Mouse (Mus musculus): ENCODE measurements around the gene Dnah6. TPM values are rescaled to one million over a fixed set of nuclear protein-coding genes. Genes with fewer than 3 reads are reported as not detected.

Dnah6 gene
- polyA plus RNA-seq, 1 experiment: 0.04 TPM

DNA sequence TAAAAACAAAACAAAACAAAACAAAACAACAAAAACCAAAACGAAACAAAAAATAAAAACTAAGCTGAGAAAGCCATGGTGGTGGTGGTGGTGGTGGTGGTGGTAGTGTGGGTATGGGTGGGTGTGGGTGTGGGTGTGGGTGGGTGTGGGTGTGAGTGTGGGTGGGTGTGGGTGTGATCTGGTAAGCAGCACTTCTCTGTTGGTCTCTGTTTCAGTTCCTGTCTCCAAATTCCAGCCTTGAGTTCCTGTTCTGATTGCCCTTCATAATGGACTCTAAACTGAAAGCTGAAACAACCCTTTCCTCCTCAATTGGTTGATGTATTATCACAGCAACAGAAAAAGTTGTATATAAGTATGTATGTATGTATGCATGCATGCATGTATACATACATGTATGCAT lies 222.6 kb downstream of the Dnah6 start:
- no peak for TF ChIP-seq CTCF (IDR thresholded peaks at IDR 0.05; ENCODE audit: extremely low read depth, insufficient read length, insufficient replicate concordance, low read depth, low read length)
- no peak for TF ChIP-seq POLR2A (IDR thresholded peaks at IDR 0.05; ENCODE audit: low read depth, low read length)
- Histone ChIP-seq H3K4me3 (ENCODE audit: low read depth, low read length) (no peak overlapping the region), H3K27ac (ENCODE audit: insufficient read depth, low read depth, low read length) (no peak overlapping the region), H3K36me3 (ENCODE audit: control insufficient read depth, insufficient read depth, low read length) (no peaks in the 10 kb centered on the region), H3K4me1 (ENCODE audit: control insufficient read depth, insufficient read depth, insufficient read length, low read length) (peaks cover 4% of the 10 kb centered on the region; the same call in 1 of the 2 replicates), H3K27me3 (ENCODE audit: control insufficient read depth, insufficient read depth, low read length) (no peaks in the 10 kb centered on the region)
- WGBS: 71% methylated on average over 1 of the region's 1 CpGs

DNA sequence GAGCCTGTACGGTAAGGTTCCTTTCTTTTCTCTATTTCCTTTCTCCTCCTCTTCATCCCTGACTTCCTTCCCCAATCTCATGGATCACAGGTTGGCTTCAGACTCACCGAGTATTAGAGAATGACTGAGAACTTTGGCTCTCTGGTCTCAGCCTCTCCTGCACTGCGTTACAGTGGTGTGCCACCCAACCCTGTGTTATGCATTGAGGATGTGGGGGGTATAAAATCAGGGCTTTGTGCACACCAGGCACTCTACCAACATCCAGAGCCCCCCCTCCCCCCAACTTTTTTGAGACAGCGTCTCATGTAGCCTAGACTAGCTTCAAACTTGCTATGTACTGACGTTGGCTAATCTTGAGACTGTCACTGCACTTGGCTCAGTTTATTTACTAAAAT lies 227.8 kb downstream of the Dnah6 start:
- H3K4me1 ChIP-seq (ENCODE audit: control insufficient read depth, insufficient read depth, insufficient read length, low read length): peaks cover 16% of the 10 kb centered on the region
- 43% methylated on average over 5 of the region's 5 CpGs for WGBS
- no peak overlapping the region for H3K27ac ChIP-seq (ENCODE audit: insufficient read depth, low read depth, low read length)
- no peaks in the 10 kb centered on the region for H3K27me3 ChIP-seq (ENCODE audit: control insufficient read depth, insufficient read depth, low read length)
- H3K36me3 ChIP-seq (ENCODE audit: control insufficient read depth, insufficient read depth, low read length): no peaks in the 10 kb centered on the region
- TF ChIP-seq POLR2A (IDR thresholded peaks at IDR 0.05; ENCODE audit: low read depth, low read length) (no peak), CTCF (IDR thresholded peaks at IDR 0.05; ENCODE audit: extremely low read depth, insufficient read length, insufficient replicate concordance, low read depth, low read length) (no peak)
- no peak overlapping the region for H3K4me3 ChIP-seq (ENCODE audit: low read depth, low read length)

GRCm38 (mm10) chr6:72993054-72993687 lies 228.3 kb downstream of the Dnah6 start:
- H3K36me3 ChIP-seq (ENCODE audit: control insufficient read depth, insufficient read depth, low read length): no peaks in the 10 kb centered on the region
- no peak overlapping the region for H3K27ac ChIP-seq (ENCODE audit: insufficient read depth, low read depth, low read length)
- no peaks in the 10 kb centered on the region for H3K27me3 ChIP-seq (ENCODE audit: control insufficient read depth, insufficient read depth, low read length)
- TF ChIP-seq POLR2A (IDR thresholded peaks at IDR 0.05; ENCODE audit: low read depth, low read length): no peak
- TF ChIP-seq CTCF (IDR thresholded peaks at IDR 0.05; ENCODE audit: extremely low read depth, insufficient read length, insufficient replicate concordance, low read depth, low read length): no peak
- WGBS: 17% methylated on average over 8 of the region's 8 CpGs
- H3K4me3 ChIP-seq (ENCODE audit: low read depth, low read length): no peak overlapping the region
- H3K4me1 ChIP-seq (ENCODE audit: control insufficient read depth, insufficient read depth, insufficient read length, low read length): peaks cover 16% of the 10 kb centered on the region

- Histone ChIP-seq H3K27ac (ENCODE audit: insufficient read depth, low read depth, low read length) (peak overlapping the region; percentile 8; the same call in 1 of the 2 replicates), H3K4me1 (ENCODE audit: control insufficient read depth, insufficient read depth, insufficient read length, low read length) (peaks cover 16% of the 10 kb centered on the region), H3K36me3 (ENCODE audit: control insufficient read depth, insufficient read depth, low read length) (no peaks in the 10 kb centered on the region), H3K27me3 (ENCODE audit: control insufficient read depth, insufficient read depth, low read length) (no peaks in the 10 kb centered on the region), H3K4me3 (ENCODE audit: low read depth, low read length) (no peak overlapping the region)
- 58% methylated on average over 5 of the region's 5 CpGs for WGBS
- TF ChIP-seq CTCF (IDR thresholded peaks at IDR 0.05; ENCODE audit: extremely low read depth, insufficient read length, insufficient replicate concordance, low read depth, low read length) (no peak), POLR2A (IDR thresholded peaks at IDR 0.05; ENCODE audit: low read depth, low read length) (no peak)
Observed at GRCm38 (mm10) chr6:72990206-72990605, 231.2 kb downstream of the Dnah6 start.

DNA sequence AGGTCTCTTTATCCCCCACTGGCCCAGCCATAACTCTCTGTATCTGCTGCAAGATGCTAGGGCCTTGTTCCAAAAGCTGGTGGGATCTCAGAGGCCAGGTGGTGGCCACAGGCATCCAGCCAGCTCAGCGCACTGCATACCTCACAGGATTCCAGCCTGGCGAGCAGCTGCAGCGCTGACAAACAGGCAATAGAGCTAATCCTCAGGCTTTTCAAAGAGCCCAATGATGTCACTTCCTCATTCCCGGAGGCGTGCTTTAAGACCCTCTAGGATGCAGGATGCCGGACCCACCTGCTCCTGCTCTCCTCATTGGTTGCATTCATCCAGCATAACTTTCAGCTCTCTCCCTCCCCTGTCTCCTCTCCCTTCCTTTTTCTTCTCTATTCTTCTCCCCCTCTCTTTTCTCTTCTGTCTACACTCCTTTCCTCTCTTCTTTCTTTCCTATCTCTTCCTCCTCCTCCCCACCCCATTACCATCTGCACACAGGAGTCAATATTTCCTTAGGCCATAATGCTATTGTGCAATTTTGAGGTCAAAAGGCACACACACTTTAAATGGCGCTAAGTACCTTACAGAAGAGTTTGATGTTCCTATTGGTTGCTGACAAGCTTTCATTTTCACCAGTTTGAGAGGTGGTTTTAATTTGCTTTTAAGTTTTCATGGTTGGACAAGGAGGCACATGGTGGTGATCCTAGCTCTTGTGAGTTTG lies 232.3 kb downstream of the Dnah6 start:
- Histone ChIP-seq H3K27me3 (ENCODE audit: control insufficient read depth, insufficient read depth, low read length) (no peaks in the 10 kb centered on the region), H3K4me1 (ENCODE audit: control insufficient read depth, insufficient read depth, insufficient read length, low read length) (peaks cover 16% of the 10 kb centered on the region), H3K27ac (ENCODE audit: insufficient read depth, low read depth, low read length) (no peak overlapping the region), H3K4me3 (ENCODE audit: low read depth, low read length) (no peak overlapping the region), H3K36me3 (ENCODE audit: control insufficient read depth, insufficient read depth, low read length) (no peaks in the 10 kb centered on the region)
- TF ChIP-seq CTCF (IDR thresholded peaks at IDR 0.05; ENCODE audit: extremely low read depth, insufficient read length, insufficient replicate concordance, low read depth, low read length): no peak
- no peak for TF ChIP-seq POLR2A (IDR thresholded peaks at IDR 0.05; ENCODE audit: low read depth, low read length)
- 22% methylated on average over 7 of the region's 7 CpGs for WGBS

GRCm38 (mm10) chr6:72982506-72982905 lies 238.9 kb downstream of the Dnah6 start:
- Histone ChIP-seq H3K36me3 (ENCODE audit: control insufficient read depth, insufficient read depth, low read length) (no peaks in the 10 kb centered on the region), H3K4me1 (ENCODE audit: control insufficient read depth, insufficient read depth, insufficient read length, low read length) (no peaks in the 10 kb centered on the region; the same call in 1 of the 2 replicates), H3K4me3 (ENCODE audit: low read depth, low read length) (no peak overlapping the region), H3K27me3 (ENCODE audit: control insufficient read depth, insufficient read depth, low read length) (no peaks in the 10 kb centered on the region), H3K27ac (ENCODE audit: insufficient read depth, low read depth, low read length) (no peak overlapping the region)
- 87% methylated on average over 4 of the region's 4 CpGs for WGBS
- TF ChIP-seq POLR2A (IDR thresholded peaks at IDR 0.05; ENCODE audit: low read depth, low read length) (no peak), CTCF (IDR thresholded peaks at IDR 0.05; ENCODE audit: extremely low read depth, insufficient read length, insufficient replicate concordance, low read depth, low read length) (no peak)

DNA sequence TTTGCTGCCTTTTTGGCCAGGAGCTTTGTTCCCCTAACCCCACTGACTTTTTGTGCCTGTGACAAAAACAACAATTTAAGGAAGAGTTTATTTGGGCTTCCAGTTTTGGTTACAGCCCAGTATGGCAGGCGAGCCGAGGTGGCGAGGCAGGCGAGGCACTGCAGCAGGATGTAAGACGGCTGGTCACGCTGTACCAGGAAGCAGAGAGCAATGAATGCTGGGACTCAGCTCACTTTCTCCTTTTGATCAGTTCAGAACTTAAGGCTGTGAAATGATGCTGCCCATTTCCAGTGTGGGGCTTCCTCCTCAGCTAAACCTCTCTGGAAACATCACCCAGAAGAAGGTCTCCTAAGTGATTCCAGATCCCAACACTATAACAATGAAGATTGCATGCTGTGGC lies 239.6 kb downstream of the Dnah6 start:
- Histone ChIP-seq H3K36me3 (ENCODE audit: control insufficient read depth, insufficient read depth, low read length) (no peaks in the 10 kb centered on the region), H3K4me3 (ENCODE audit: low read depth, low read length) (no peak overlapping the region), H3K27ac (ENCODE audit: insufficient read depth, low read depth, low read length) (no peak overlapping the region), H3K27me3 (ENCODE audit: control insufficient read depth, insufficient read depth, low read length) (no peaks in the 10 kb centered on the region), H3K4me1 (ENCODE audit: control insufficient read depth, insufficient read depth, insufficient read length, low read length) (no peaks in the 10 kb centered on the region; the same call in 1 of the 2 replicates)
- WGBS: 46% methylated on average over 6 of the region's 6 CpGs
- TF ChIP-seq POLR2A (IDR thresholded peaks at IDR 0.05; ENCODE audit: low read depth, low read length) (no peak), CTCF (IDR thresholded peaks at IDR 0.05; ENCODE audit: extremely low read depth, insufficient read length, insufficient replicate concordance, low read depth, low read length) (no peak)
